Mouse (Mus musculus) C2C12 (cell line): ENCODE measurements around the gene Acbd7. TPM values are rescaled to one million over a fixed set of nuclear protein-coding genes. Genes with fewer than 3 reads are reported as not detected.

Experiments used
- H3K27me3 ChIP-seq: one replicate; pipeline ENCODE4 v1.6.1; 2011; ENCODE audit not compliant: control insufficient read depth, insufficient read depth, insufficient read length
- H3K36me3 ChIP-seq: one replicate; pipeline ENCODE4 v1.6.1; 2011; ENCODE audit not compliant: control insufficient read depth, insufficient read depth
- H3K4me3 ChIP-seq: one replicate; pipeline ENCODE4 v1.5.1; 2011; ENCODE audit warnings: mild to moderate bottlenecking, control low read depth; ENCODE audit not compliant: poor library complexity, insufficient read depth, severe bottlenecking
- H3K79me2 ChIP-seq: one replicate; pipeline ENCODE4 v1.6.1; 2011; ENCODE audit not compliant: control insufficient read depth, insufficient read depth
- H3K79me3 ChIP-seq: one replicate; pipeline ENCODE4 v1.6.1; 2011; ENCODE audit warnings: low read depth, control low read depth
- H3ac ChIP-seq: one replicate; pipeline ENCODE3; 2011; ENCODE audit warnings: low read depth; ENCODE audit not compliant: control insufficient read depth, insufficient read length
- CEBPB ChIP-seq: IDR thresholded peaks from one replicate; pipeline ENCODE4 v1.6.1; 2011; ENCODE audit warnings: low read depth, mild to moderate bottlenecking, control low read depth, moderate library complexity
- CTCF ChIP-seq: IDR thresholded peaks from one replicate; pipeline ENCODE4 v1.5.1; 2011; ENCODE audit not compliant: control insufficient read depth, insufficient read depth, insufficient read length
- FOSL1 ChIP-seq: IDR thresholded peaks from one replicate; pipeline ENCODE4 v1.8.0; 2011; ENCODE audit warnings: mild to moderate bottlenecking, low read length; ENCODE audit not compliant: poor library complexity, insufficient read depth, severe bottlenecking
- MAX ChIP-seq: IDR thresholded peaks from one replicate; pipeline ENCODE4 v1.6.1; 2011; ENCODE audit warnings: mild to moderate bottlenecking, control low read depth
- MYOD1 ChIP-seq: IDR thresholded peaks from one replicate; pipeline ENCODE4 v1.6.1; 2011; ENCODE audit warnings: low read depth; ENCODE audit not compliant: control insufficient read depth, insufficient read length
- MYOG ChIP-seq: IDR thresholded peaks from one replicate; pipeline ENCODE4 v1.6.1; 2011; ENCODE audit not compliant: control insufficient read depth, insufficient read length; ENCODE audit errors: extremely low read depth
- USF1 ChIP-seq: IDR thresholded peaks from one replicate; pipeline ENCODE4 v1.6.1; 2011; ENCODE audit warnings: low read depth, mild to moderate bottlenecking, control low read depth, moderate library complexity
- polyA plus RNA-seq: library from polyadenylated mRNA; unstranded; fragments of >200 nt; fragmentation: generic; extraction: Trizol; gene quantifications from one replicate; pipeline ENCODE4 v1.2.1, GENCODE M21; 2012; ENCODE audit warnings: missing spikeins

Acbd7 gene
- polyA plus RNA-seq, 1 experiment: 0.32 TPM

GRCm38 (mm10) chr2:3353160-3353559 is 17.2 kb downstream of the Acbd7 start:
- Histone ChIP-seq H3K79me3 (no peaks in the 10 kb centered on the region), H3K27me3 (peaks cover 32% of the 10 kb centered on the region), H3K36me3 (no peaks in the 10 kb centered on the region), H3K4me3 (no peak overlapping the region), H3ac (no peak overlapping the region), H3K79me2 (no peaks in the 10 kb centered on the region)
- TF ChIP-seq USF1: no peak
- TF ChIP-seq MAX: no peak
- no peak for TF ChIP-seq MYOD1
- TF ChIP-seq MYOG: no peak
- no peak for TF ChIP-seq CTCF
- TF ChIP-seq FOSL1: no peak
- TF ChIP-seq CEBPB: no peak

- Histone ChIP-seq H3K4me3 (no peak overlapping the region), H3K27me3 (peaks cover 30% of the 10 kb centered on the region), H3K79me3 (no peaks in the 10 kb centered on the region), H3ac (no peak overlapping the region), H3K36me3 (no peaks in the 10 kb centered on the region), H3K79me2 (no peaks in the 10 kb centered on the region)
- TF ChIP-seq MYOG: no peak
- no peak for TF ChIP-seq USF1
- no peak for TF ChIP-seq FOSL1
- TF ChIP-seq CTCF: no peak
- no peak for TF ChIP-seq MYOD1
- TF ChIP-seq CEBPB: no peak
- no peak for TF ChIP-seq MAX
Measured at GRCm38 (mm10) chr2:3355793-3356192, 19.8 kb downstream of the Acbd7 start.

GRCm38 (mm10) chr2:3356311-3356710 is 20.3 kb downstream of the Acbd7 start:
- Histone ChIP-seq H3K79me3 (no peaks in the 10 kb centered on the region), H3ac (no peak overlapping the region), H3K36me3 (no peaks in the 10 kb centered on the region), H3K27me3 (peaks cover 30% of the 10 kb centered on the region), H3K79me2 (no peaks in the 10 kb centered on the region), H3K4me3 (no peak overlapping the region)
- TF ChIP-seq MYOD1 (no peak), CEBPB (no peak), USF1 (no peak), FOSL1 (no peak), CTCF (no peak), MAX (no peak), MYOG (no peak)

DNA sequence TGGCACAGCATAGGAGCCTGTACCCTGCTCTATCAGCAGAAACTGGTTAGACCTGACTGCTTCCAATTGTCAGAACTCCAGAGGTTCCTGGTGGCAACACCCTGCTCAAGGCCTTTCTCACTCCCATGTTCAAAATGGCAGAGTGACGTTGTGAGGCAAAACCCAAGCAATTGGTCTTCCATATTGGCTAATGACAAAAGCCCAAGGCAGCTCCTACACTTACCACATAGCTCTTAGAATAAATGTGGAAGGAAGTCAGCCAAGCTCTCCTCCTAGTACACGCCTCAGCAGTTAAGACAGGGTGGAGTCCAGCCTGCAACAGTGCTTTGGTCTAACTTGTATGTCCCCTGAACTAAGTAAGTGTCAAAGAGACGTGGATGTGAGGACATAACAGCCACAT is 21.9 kb downstream of the Acbd7 start:
- TF ChIP-seq CTCF: no peak
- TF ChIP-seq FOSL1: no peak
- TF ChIP-seq CEBPB: no peak
- TF ChIP-seq USF1: no peak
- Histone ChIP-seq H3K79me3 (no peaks in the 10 kb centered on the region), H3K79me2 (no peaks in the 10 kb centered on the region), H3K27me3 (peaks cover 35% of the 10 kb centered on the region), H3ac (no peak overlapping the region), H3K36me3 (no peaks in the 10 kb centered on the region), H3K4me3 (no peak overlapping the region)

GRCm38 (mm10) chr2:3361067-3361466 is 25.1 kb downstream of the Acbd7 start:
- no peak overlapping the region for H3ac ChIP-seq
- TF ChIP-seq CEBPB (no peak), MAX (no peak), CTCF (no peak), USF1 (no peak), MYOG (no peak), FOSL1 (no peak), MYOD1 (no peak)
- H3K4me3 ChIP-seq: no peak overlapping the region
- peaks cover 46% of the 10 kb centered on the region for H3K27me3 ChIP-seq
- H3K79me2 ChIP-seq: no peaks in the 10 kb centered on the region
- H3K79me3 ChIP-seq: no peaks in the 10 kb centered on the region
- no peaks in the 10 kb centered on the region for H3K36me3 ChIP-seq

DNA sequence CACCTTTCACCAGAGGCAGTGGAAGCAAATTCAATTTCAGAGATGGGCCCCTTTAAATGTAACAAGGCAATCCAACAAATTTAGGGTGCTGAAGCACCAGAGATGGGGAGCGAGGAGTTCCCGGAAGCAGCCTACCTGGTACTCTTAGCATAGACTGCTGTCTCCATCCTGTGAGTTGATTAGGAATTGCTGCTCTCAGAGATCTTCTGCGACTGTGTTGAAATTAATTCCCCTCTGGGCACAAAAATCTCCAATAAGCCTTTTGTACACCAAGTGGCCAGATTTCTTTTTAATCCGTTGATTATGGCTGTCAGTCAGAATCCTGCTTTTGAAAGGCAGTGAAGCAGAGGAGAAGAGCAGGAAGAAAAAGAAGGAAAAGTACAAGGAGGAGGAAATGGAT is 29.2 kb downstream of the Acbd7 start:
- Histone ChIP-seq H3K27me3 (peaks cover 48% of the 10 kb centered on the region), H3K4me3 (no peak overlapping the region), H3K79me2 (no peaks in the 10 kb centered on the region), H3ac (no peak overlapping the region), H3K36me3 (no peaks in the 10 kb centered on the region), H3K79me3 (no peaks in the 10 kb centered on the region)
- TF ChIP-seq USF1 (no peak), MYOD1 (no peak), CEBPB (no peak), FOSL1 (no peak), CTCF (no peak), MYOG (no peak), MAX (no peak)
